Mouse (Mus musculus) lung, embryonic 16.5 days (tissue): ENCODE results near the gene Prpf6. TPM values are rescaled to one million over a fixed set of nuclear protein-coding genes. Genes with fewer than 3 reads are reported as not detected.

Experiments used
- ATAC-seq: fragments of 200-750 bp; cut with Nextera tagmentation; 2 replicates; pipeline ENCODE4 v1.8.0; 2017; ENCODE audit warnings: low read depth, mild to moderate bottlenecking, moderate library complexity
- H3K27ac ChIP-seq: fragments of 300-500 bp; sonication (generic); 2 replicates; pipeline ENCODE4 v1.5.1; 2014; ENCODE audit warnings: mild to moderate bottlenecking, control low read depth, low read length
- H3K27me3 ChIP-seq: fragments of 300-500 bp; sonication (generic); 2 replicates; pipeline ENCODE4 v1.6.1; 2014; ENCODE audit warnings: low read depth, low read length, mixed read lengths; ENCODE audit not compliant: control insufficient read depth, insufficient read depth
- H3K36me3 ChIP-seq: fragments of 300-500 bp; sonication (generic); 2 replicates; pipeline ENCODE4 v1.6.1; 2014; ENCODE audit warnings: low read length; ENCODE audit not compliant: control insufficient read depth, insufficient read depth
- H3K4me1 ChIP-seq: fragments of 300-500 bp; sonication (generic); replicated peaks from 2 replicates; pipeline ENCODE4 v1.6.1; 2014; ENCODE audit warnings: low read length, mixed read lengths; ENCODE audit not compliant: control insufficient read depth, insufficient read depth
- H3K4me2 ChIP-seq: fragments of 300-500 bp; sonication (generic); 2 replicates; pipeline ENCODE4 v1.6.1; 2014; ENCODE audit warnings: low read depth, low read length, control low read depth
- H3K4me3 ChIP-seq: fragments of 300-500 bp; sonication (generic); 2 replicates; pipeline ENCODE4 v1.5.1; 2014; ENCODE audit warnings: mild to moderate bottlenecking, low read length, control low read depth
- H3K9ac ChIP-seq: fragments of 300-500 bp; sonication (generic); 2 replicates; pipeline ENCODE4 v1.6.1; 2014; ENCODE audit warnings: low read length, control low read depth
- H3K9me3 ChIP-seq: fragments of 300-500 bp; sonication (generic); 2 replicates; pipeline ENCODE4 v1.6.1; 2016; ENCODE audit warnings: low read length; ENCODE audit not compliant: control insufficient read depth
- WGBS: fragments of 180-500 bp; shearing (Covaris S2); extraction: QIAGEN DNeasy Blood & Tissue Kit; methylation state at CpG from one replicate; pipeline ENCODE4 v1.1.7; 2014; 5-methylcytosine and 5-hydroxymethylcytosine counted together
- polyA plus RNA-seq: library from polyadenylated mRNA; unstranded; fragments of >200 nt; fragmentation: Nextera tagmentation; extraction: Ambion mirVana; gene quantifications from 2 replicates; pipeline ENCODE4 v1.2.1, GENCODE M21; 2015

The Prpf6 gene
- polyA plus RNA-seq, 1 experiment from 2014 or later, result 59.3 TPM

DNA sequence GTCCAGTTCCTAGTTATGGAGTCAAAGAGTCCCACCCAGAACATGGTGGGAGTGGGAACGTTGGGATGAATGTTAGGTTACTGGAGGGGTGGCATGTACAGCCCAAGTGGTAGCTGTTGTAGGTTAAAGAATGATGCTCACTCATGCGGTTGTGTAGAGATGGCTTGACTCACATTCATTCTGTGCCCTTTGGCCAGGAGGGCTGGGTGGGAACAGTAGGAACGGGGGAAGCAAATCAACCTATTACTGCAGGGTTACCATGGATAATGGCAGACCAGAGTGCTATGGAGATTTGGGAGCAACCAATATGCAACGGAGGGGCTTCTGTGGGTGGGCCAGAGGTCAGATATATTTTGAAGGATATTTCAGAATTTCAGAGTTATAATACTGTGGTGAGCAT is 83.3 kb downstream of the Prpf6 start:
- H3K9ac ChIP-seq, result peak overlapping the region; percentile 49; the same call in 1 of the 2 replicates
- H3K9me3 ChIP-seq, result no peaks in the 10 kb centered on the region
- ATAC-seq, result no peak
- WGBS, result 75% methylated on average over 4 of the region's 4 CpGs
- no peak overlapping the region for H3K4me3 ChIP-seq
- H3K27ac ChIP-seq, result peak overlapping the region; percentile 44
- no peaks in the 10 kb centered on the region for H3K36me3 ChIP-seq
- H3K4me1 ChIP-seq, result peaks cover 26% of the 10 kb centered on the region; the same call in 1 of the 2 replicates
- peaks cover 32% of the 10 kb centered on the region for H3K27me3 ChIP-seq
- no peak overlapping the region; the same call in 1 of the 2 replicates for H3K4me2 ChIP-seq

DNA sequence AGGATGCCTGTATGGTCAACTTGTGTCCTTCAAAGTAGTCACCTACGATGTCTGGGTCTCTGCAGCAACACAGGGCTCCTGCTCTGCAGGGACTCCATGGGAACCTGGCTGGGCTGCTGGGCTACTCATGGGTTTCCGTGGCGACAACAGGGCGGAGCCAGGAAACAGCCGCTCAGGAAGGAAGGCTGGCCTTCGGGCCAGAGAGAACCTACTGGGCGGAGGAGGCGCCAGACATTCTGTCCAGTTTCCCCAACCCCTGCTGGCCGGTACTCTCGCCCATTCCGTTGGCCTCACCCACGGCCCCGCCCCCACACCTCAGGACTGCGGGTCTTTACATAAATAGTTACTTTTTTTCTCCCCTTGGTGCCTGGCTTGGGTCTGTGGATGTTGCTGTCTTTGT is 83.8 kb downstream of the Prpf6 start:
- Histone ChIP-seq H3K9ac (peak overlapping the region; percentile 49), H3K4me1 (peaks cover 25% of the 10 kb centered on the region; the same call in 1 of the 2 replicates), H3K4me2 (peak overlapping the region; percentile 59), H3K36me3 (no peaks in the 10 kb centered on the region), H3K4me3 (peak overlapping the region; percentile 28), H3K27ac (peak overlapping the region; percentile 82), H3K27me3 (peaks cover 26% of the 10 kb centered on the region), H3K9me3 (no peaks in the 10 kb centered on the region)
- peak; percentile 55 for ATAC-seq
- WGBS, result 3% methylated on average over 14 of the region's 14 CpGs

GRCm38 (mm10) chr2:181676424-181676823 is 84.8 kb downstream of the Prpf6 start:
- Histone ChIP-seq H3K4me3 (no peak overlapping the region), H3K9ac (no peak overlapping the region), H3K9me3 (no peaks in the 10 kb centered on the region), H3K4me2 (no peak overlapping the region), H3K27me3 (peaks cover 17% of the 10 kb centered on the region), H3K4me1 (peaks cover 28% of the 10 kb centered on the region), H3K36me3 (no peaks in the 10 kb centered on the region), H3K27ac (peak overlapping the region; percentile 82)
- 63% methylated on average over 2 of the region's 2 CpGs for WGBS
- no peak for ATAC-seq

- no peaks in the 10 kb centered on the region for H3K36me3 ChIP-seq
- 62% methylated on average over 5 of the region's 5 CpGs for WGBS
- no peaks in the 10 kb centered on the region for H3K9me3 ChIP-seq
- H3K4me3 ChIP-seq, result no peak overlapping the region
- peaks cover 9% of the 10 kb centered on the region for H3K27me3 ChIP-seq
- peak; percentile 24; the same call in 1 of the 2 replicates for ATAC-seq
- H3K27ac ChIP-seq, result peak overlapping the region; percentile 82
- H3K4me1 ChIP-seq, result peaks cover 28% of the 10 kb centered on the region
- no peak overlapping the region for H3K4me2 ChIP-seq
- no peak overlapping the region; the same call in 1 of the 2 replicates for H3K9ac ChIP-seq
Measured at GRCm38 (mm10) chr2:181677096-181677754, 85.6 kb downstream of the Prpf6 start.

DNA sequence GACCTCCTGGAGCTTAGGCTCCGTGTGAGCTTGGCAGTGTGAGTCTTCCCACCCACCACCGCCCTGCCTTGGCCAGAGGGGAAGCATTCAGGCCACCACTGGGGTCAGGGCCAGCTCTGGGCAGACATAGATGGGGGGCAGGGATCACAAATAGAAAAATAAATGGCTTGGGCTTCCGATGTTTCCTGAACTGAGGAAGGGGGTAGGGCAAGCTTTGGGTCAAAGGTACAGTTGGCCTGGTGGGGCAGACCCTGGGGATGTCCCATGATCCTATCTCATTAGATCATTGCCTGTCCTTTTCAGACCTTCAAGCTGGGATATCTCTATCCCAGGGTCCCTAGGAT is 86.1 kb downstream of the Prpf6 start:
- peak; percentile 27; the same call in 1 of the 2 replicates for ATAC-seq
- H3K4me2 ChIP-seq, result no peak overlapping the region

DNA sequence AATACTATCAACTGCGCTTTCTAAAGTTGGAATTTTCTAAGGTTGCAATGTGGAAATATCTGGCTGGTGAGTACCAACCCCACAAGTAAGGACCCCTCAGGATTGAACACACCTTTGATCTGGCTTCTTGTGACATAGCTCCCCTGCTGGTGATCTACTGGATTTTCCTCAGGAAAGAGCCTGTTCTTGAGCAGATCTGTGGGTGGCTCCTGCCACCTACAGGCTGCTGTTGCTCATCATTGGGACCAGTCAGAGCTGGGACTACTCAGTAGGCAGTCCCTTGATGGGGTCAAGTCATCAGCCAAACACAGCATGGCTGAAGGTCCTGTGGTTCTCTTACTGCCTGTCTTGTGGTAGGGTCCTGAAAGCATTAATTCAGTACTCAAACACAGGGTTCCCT is 87.1 kb downstream of the Prpf6 start:
- Histone ChIP-seq H3K9ac (no peak overlapping the region), H3K27me3 (no peaks in the 10 kb centered on the region), H3K4me2 (no peak overlapping the region), H3K4me3 (no peak overlapping the region), H3K36me3 (no peaks in the 10 kb centered on the region), H3K4me1 (peaks cover 25% of the 10 kb centered on the region), H3K9me3 (no peaks in the 10 kb centered on the region), H3K27ac (no peak overlapping the region)
- WGBS, result 46% methylated on average over 1 of the region's 1 CpGs
- ATAC-seq, result peak; percentile 73

More for the DNA sequence above, 86.1 kb downstream of the Prpf6 start:
- H3K4me1 ChIP-seq, result peaks cover 28% of the 10 kb centered on the region
- H3K9ac ChIP-seq, result no peak overlapping the region
- peak overlapping the region; percentile 82 for H3K27ac ChIP-seq
- H3K9me3 ChIP-seq, result no peaks in the 10 kb centered on the region
- H3K27me3 ChIP-seq, result peaks cover 4% of the 10 kb centered on the region
- H3K4me3 ChIP-seq, result no peak overlapping the region
- H3K36me3 ChIP-seq, result no peaks in the 10 kb centered on the region
- WGBS, result 46% methylated on average over 3 of the region's 3 CpGs

DNA sequence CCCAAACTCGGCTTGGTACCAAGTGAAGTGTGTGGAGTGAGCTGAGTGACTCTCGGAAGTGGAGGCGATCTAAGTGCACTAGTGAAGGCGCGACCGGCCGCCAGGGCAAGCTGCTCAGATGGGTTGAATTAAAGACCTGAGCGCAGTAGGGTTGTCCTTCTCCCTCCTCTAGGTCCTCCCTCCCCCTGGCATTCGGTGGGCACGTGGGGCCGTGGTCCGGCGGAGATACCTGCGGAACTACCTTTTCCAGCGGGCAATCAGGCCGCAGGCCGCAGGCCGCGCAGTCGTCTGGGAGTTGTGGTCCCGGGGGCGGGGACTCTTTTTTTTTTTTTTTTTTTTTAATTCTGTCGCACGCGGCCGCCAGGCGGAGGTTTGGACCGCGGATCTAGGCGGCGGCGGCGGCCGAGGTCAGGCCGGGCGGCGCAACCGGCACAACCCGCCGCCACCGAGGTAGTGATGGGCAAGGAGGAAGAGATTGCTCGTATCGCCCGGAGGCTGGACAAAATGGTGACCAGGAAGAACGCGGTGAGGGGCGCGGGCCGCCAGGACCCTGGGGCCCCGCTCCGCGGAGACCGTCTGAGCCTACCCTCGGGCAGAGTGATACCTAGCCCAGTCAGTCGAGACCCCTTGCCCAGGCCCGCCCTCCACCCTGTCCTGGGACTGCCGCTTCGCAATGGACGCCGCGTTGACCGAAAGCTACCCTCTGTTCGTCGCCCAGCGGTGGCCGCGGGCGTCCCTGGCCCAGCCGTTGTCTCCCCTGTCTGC is 88.5 kb downstream of the Prpf6 start, which contains the start of gene Tcea2:
Tcea2 (plus strand) TSS at position 360 of the 765 bp plus-strand sequence.
- peak; percentile 41 for ATAC-seq
- H3K4me2 ChIP-seq, result peak within 1 kb of the TSS; percentile 80
- H3K9ac ChIP-seq, result peak within 1 kb of the TSS; percentile 89
- H3K27me3 ChIP-seq, result no peaks in the 10 kb centered on the region
- peak within 1 kb of the TSS; percentile 65 for H3K27ac ChIP-seq
- H3K4me1 ChIP-seq, result peaks cover 19% of the 10 kb centered on the region
- under 1% methylated on average over 68 of the region's 69 CpGs for WGBS
- H3K9me3 ChIP-seq, result no peaks in the 10 kb centered on the region
- no peaks in the 10 kb centered on the region for H3K36me3 ChIP-seq
- H3K4me3 ChIP-seq, result peak within 1 kb of the TSS; percentile 72

DNA sequence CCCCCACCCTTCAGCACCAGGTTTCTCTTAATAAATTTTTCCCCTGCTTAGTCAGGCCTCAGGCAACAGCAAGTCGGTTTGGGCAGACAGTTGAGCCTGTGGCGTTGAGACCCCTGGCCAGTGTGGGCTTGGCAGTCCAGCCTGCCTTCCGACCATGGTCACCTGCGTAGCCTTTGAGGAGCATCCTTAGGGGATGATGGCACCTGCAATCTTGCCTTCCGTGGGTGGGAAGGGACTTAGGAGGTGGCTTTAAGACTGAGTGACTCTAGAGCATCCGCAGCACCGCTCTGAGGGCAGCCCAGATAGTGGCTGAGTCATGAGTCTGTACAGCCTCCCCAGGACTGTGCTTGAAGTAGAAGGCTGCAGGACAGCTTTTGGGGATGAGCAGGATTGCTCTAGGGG is 89.0 kb downstream of the Prpf6 start:
- peak overlapping the region; percentile 51 for H3K27ac ChIP-seq
- WGBS, result 13% methylated on average over 7 of the region's 7 CpGs
- H3K4me2 ChIP-seq, result peak overlapping the region; percentile 80
- peaks cover 14% of the 10 kb centered on the region for H3K4me1 ChIP-seq
- peak overlapping the region; percentile 89 for H3K9ac ChIP-seq
- H3K36me3 ChIP-seq, result no peaks in the 10 kb centered on the region
- no peaks in the 10 kb centered on the region for H3K27me3 ChIP-seq
- H3K4me3 ChIP-seq, result peak overlapping the region; percentile 72
- no peaks in the 10 kb centered on the region for H3K9me3 ChIP-seq
- ATAC-seq, result no peak; the same call in 1 of the 2 replicates

DNA sequence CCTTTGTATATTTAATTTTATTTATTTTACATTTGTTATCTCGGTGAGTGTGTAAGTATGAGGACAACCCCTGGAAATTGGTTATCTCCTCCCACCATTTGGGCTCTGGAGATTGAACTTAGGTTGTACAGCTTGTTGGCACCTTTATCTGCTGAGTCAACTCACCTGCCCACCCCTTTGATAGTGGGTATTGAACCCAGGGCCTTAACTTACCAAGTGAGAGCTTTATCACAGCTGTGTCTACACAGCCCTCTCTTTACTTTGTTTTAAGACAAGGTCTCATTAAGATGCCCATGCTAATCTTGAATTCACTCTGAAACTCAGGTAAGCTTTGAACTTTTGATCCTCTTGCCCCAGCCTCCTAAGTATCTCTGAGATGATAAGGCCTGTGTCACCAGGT is 90.3 kb downstream of the Prpf6 start:
- ATAC-seq, result no peak
- 55% methylated on average over 1 of the region's 1 CpGs for WGBS
- Histone ChIP-seq H3K27ac (no peak overlapping the region), H3K36me3 (peaks cover 5% of the 10 kb centered on the region; the same call in 1 of the 2 replicates), H3K27me3 (no peaks in the 10 kb centered on the region), H3K4me1 (peaks cover 14% of the 10 kb centered on the region), H3K9me3 (no peaks in the 10 kb centered on the region), H3K9ac (no peak overlapping the region), H3K4me2 (no peak overlapping the region), H3K4me3 (no peak overlapping the region)
